Mouse (Mus musculus) CH12.LX (cell line): ENCODE data around the gene Lekr1. TPM values are rescaled to one million over a fixed set of nuclear protein-coding genes. Genes with fewer than 3 reads are reported as not detected.
"Not testable (repeated sequence)": the region's sequence is repeated elsewhere in the genome, so short reads cannot be mapped to it uniquely, and the experiment has no call there.

Experiments
- DNase-seq: peaks from one replicate; pipeline ENCODE4 v3.0.0-alpha.2; 2013; ENCODE audit errors: extremely low read depth
- H3K27ac ChIP-seq: 2 replicates; pipeline ENCODE4 v1.5.1; 2012; ENCODE audit warnings: low read depth, mild to moderate bottlenecking, control low read depth, moderate library complexity; ENCODE audit not compliant: insufficient read depth
- H3K27me3 ChIP-seq: replicated peaks from 2 replicates; pipeline ENCODE3; 2012; ENCODE audit warnings: inconsistent platforms
- H3K36me3 ChIP-seq, 2 experiments: replicated peaks in 1 of 2; 2 replicates each; pipeline versions ENCODE3 to v1.6.1; 2012; ENCODE audit warnings: inconsistent platforms in 1 of 2, low read length in 1 of 2, mild to moderate bottlenecking in 1 of 2, mixed read lengths in 1 of 2, moderate library complexity in 1 of 2; ENCODE audit not compliant: control insufficient read depth in 1 of 2, insufficient read depth in 1 of 2
- H3K4me1 ChIP-seq, 2 experiments: 2 replicates each; pipeline ENCODE4 v1.6.1; 2012; ENCODE audit warnings: inconsistent platforms in 1 of 2, moderate library complexity in 1 of 2; ENCODE audit not compliant: insufficient read depth in 2 of 2, control insufficient read depth in 1 of 2
- H3K4me2 ChIP-seq: 2 replicates; pipeline ENCODE4 v1.6.1; 2012; ENCODE audit warnings: low read depth, mild to moderate bottlenecking, control low read depth; ENCODE audit not compliant: poor library complexity, insufficient read depth, severe bottlenecking
- H3K4me3 ChIP-seq, 3 experiments: fragments of 150-350 bp in 1 of 3; sonication (generic) in 1 of 3; replicated peaks in 1 of 3; 2 replicates each; pipeline versions ENCODE3 to v1.5.1; 2011 to 2012; ENCODE audit warnings: low read depth in 2 of 3, low read length in 2 of 3, mild to moderate bottlenecking in 2 of 3, moderate library complexity in 2 of 3, control low read depth in 1 of 3, improper control_type of control experiment in 1 of 3, inconsistent platforms in 1 of 3, mixed read lengths in 1 of 3; ENCODE audit not compliant: poor library complexity in 1 of 3
- H3K79me2 ChIP-seq: replicated peaks from 2 replicates; pipeline ENCODE4 v1.6.1; 2012; ENCODE audit warnings: mild to moderate bottlenecking, moderate library complexity; ENCODE audit not compliant: control insufficient read depth, poor library complexity, insufficient read depth, severe bottlenecking; ENCODE audit errors: extremely low read depth
- H3K9ac ChIP-seq: 2 replicates; pipeline ENCODE4 v1.6.1; 2012; ENCODE audit warnings: low read depth, mild to moderate bottlenecking, control low read depth, moderate library complexity; ENCODE audit not compliant: insufficient read depth
- H3K9me3 ChIP-seq: replicated peaks from 2 replicates; pipeline ENCODE3; 2012; ENCODE audit warnings: low read length, inconsistent platforms, mixed read lengths
- CHD1 ChIP-seq: IDR thresholded peaks from 2 replicates; pipeline ENCODE4 v1.6.1; 2012; ENCODE audit warnings: low read depth, low read length, improper control_type of control experiment, inconsistent platforms
- ETS1 ChIP-seq: conservative IDR thresholded peaks from 2 replicates; pipeline ENCODE4 v1.6.1; 2012; ENCODE audit warnings: low read depth, mild to moderate bottlenecking, inconsistent platforms, low read length, improper control_type of control experiment, moderate library complexity
- MXI1 ChIP-seq: IDR thresholded peaks from 2 replicates; pipeline ENCODE4 v1.6.1; 2011; ENCODE audit warnings: mild to moderate bottlenecking, low read depth, low read length, improper control_type of control experiment
- NRF1 ChIP-seq: IDR thresholded peaks from 2 replicates; pipeline ENCODE4 v1.6.1; 2014; ENCODE audit warnings: low read depth, mild to moderate bottlenecking, inconsistent platforms, low read length, improper control_type of control experiment, moderate library complexity
- SIN3A ChIP-seq: IDR thresholded peaks from 2 replicates; pipeline ENCODE4 v1.6.1; 2012; ENCODE audit warnings: low read length, improper control_type of control experiment, inconsistent platforms
- ZNF384 ChIP-seq: IDR thresholded peaks from 2 replicates; pipeline ENCODE4 v1.6.1; 2012; ENCODE audit warnings: low read depth, low read length, improper control_type of control experiment, inconsistent platforms
- dilution Hi-C: fragments of 300-500 bp; cut with MboI; formaldehyde crosslinking; loops from 2 replicates; pipeline ENCODE4 v1.14.3; 2020; ENCODE audit warnings: low sequenced_read_pairs; ENCODE audit not compliant: extremely low pct_unique_long_range_greater_than_20kb, extremely low pct_ligation_motif_present
- in situ Hi-C: fragments of 300-500 bp; cut with MboI; formaldehyde crosslinking; loops from 3 replicates; pipeline ENCODE4 v1.14.3; 2019; ENCODE audit warnings: low sequenced_read_pairs, low pct_ligation_motif_present, low pct_unique_long_range_greater_than_20kb, mixed read lengths
- polyA plus RNA-seq: library from polyadenylated mRNA; unstranded; fragments of >175 nt; gene quantifications from 2 replicates; pipeline ENCODE4 v1.2.1, GENCODE M21; 2012; ENCODE audit warnings: low read depth; ENCODE audit not compliant: insufficient read length
- total RNA-seq, 2 experiments: library from RNA; depleted of rRNA; stranded (reverse); fragments of 300-350 nt in 1 of 2; fragments of >200 nt in 1 of 2; gene quantifications; 2 replicates each; pipeline ENCODE4 v1.2.3; 2012 to 2014

Lekr1 gene
- total and polyA plus RNA-seq, 3 experiments = 0.17 to 1.4 (median 0.47) TPM

DNA sequence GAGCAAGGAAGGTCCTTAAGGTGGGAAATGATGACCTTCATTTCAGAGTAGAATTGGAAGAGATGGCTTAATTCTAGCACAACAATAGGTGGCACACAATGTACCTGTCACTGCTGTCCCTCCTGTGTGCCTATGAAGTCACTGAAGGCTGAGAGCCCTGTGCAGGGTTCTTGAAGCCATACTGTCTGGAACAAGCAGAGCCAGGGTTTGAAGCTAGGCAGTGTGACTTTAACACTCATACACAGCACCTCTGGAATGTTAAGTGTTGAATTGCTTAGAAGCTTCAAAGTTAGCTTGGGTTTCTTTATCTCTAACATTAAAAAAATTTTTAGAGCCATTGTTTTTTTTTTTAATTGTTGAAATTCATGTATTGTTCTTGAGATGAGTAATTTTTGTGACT, 100.4 kb downstream of the Lekr1 start:
- H3K9me3 ChIP-seq = no peaks in the 10 kb centered on the region
- H3K4me2 ChIP-seq = no peak overlapping the region
- no peaks in the 10 kb centered on the region for H3K79me2 ChIP-seq
- peaks cover 6 to 13% of the 10 kb centered on the region in 2 experiments; a peak in 1 of 4 replicates for H3K4me1 ChIP-seq
- H3K27ac ChIP-seq = no peak overlapping the region
- dilution Hi-C loops = no loop called here
- no peak for TF ChIP-seq MXI1
- no peak for TF ChIP-seq CHD1
- TF ChIP-seq, all 38 proteins: peak for 0
- H3K9ac ChIP-seq = no peak overlapping the region
- no peaks in the 10 kb centered on the region for H3K27me3 ChIP-seq
- DNase-seq = no peak
- in situ Hi-C loops = no loop called here
- H3K36me3 ChIP-seq = no peaks in the 10 kb centered on the region
- H3K4me3 ChIP-seq = no peak overlapping the region

DNA sequence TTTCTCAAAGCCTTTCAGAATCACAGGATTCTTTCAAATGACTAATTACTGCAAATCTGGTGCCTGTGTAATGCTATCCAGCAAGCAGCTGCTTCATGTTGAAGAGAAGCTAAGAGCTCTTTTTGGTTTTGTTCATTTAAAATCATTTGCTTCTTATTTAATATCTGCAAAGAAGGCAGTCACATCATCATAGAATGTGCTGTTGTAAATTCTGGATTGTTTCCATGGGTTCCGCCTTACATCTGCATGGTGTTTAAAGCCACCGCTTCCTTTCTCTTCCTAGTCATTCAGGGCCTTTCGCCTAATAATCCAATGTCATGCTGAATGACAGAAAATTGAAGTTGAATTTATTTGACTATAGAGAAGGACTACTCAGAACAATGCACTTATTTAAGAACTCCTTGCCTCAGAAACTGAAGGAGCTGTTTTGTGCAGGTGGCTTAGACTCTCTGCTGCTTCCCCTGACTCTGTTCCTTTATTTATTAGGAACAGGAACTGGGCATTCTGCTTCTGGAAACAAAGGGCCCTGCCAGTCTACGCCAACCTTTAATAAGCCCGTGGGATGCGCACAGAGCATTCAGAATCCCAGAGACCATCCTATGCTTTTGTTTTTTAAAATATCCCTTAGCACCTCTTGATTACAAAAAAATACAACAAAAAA, 101.3 kb downstream of the Lekr1 start:
- dilution Hi-C loops = no loop called here
- no peak overlapping the region for H3K4me2 ChIP-seq
- H3K27me3 ChIP-seq = no peaks in the 10 kb centered on the region
- no peak overlapping the region for H3K9ac ChIP-seq
- H3K9me3 ChIP-seq = no peaks in the 10 kb centered on the region
- in situ Hi-C loops = no loop called here
- peaks cover 6 to 12% of the 10 kb centered on the region in 2 experiments; a peak in 1 of 4 replicates for H3K4me1 ChIP-seq
- TF ChIP-seq SIN3A = no peak
- TF ChIP-seq ZNF384 = no peak
- TF ChIP-seq NRF1 = no peak
- no peak for TF ChIP-seq ETS1
- TF ChIP-seq, all 38 proteins: peak for 0
- H3K36me3 ChIP-seq = no peaks in the 10 kb centered on the region
- DNase-seq = no peak
- no peak overlapping the region for H3K4me3 ChIP-seq
- H3K79me2 ChIP-seq = no peaks in the 10 kb centered on the region
- H3K27ac ChIP-seq = no peak overlapping the region

DNA sequence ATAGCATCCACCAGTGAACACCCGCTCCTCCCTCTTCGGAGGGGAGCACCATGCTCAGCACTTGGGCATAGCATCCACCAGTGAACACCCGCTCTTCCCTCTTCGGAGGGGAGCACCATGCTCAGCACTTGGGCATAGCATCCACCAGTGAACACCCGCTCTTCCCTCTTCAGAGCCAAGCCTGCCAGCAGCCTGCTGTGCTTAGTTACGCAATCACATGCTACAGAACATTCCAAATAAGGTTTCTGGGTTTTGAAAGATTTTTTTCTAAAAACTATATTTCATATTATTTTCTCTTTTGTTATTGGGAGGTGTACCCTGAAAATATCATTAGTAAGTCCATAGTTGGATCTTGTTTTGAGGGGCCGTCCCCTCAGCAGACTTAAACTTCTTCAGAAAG, 103.6 kb downstream of the Lekr1 start:
- H3K36me3 ChIP-seq, in situ Hi-C loops, H3K4me3 ChIP-seq, H3K27ac ChIP-seq, H3K4me2 ChIP-seq, H3K27me3 ChIP-seq, H3K9me3 ChIP-seq, H3K79me2 ChIP-seq, H3K9ac ChIP-seq, H3K4me1 ChIP-seq, dilution Hi-C loops, DNase-seq: not testable (repeated sequence)
